Mouse (Mus musculus) left cerebral cortex, adult 2 months (tissue): ENCODE measurements at regions not wholly inside any gene's neighbourhood (a gene's known extent, or its start where the extent isn't known, plus 50 kb on each side); places are given as distances from the start of the nearest gene placed in this dataset.
"Not testable (repeated sequence)": the region's sequence is repeated elsewhere in the genome, so short reads cannot be mapped to it uniquely, and the experiment has no call there.

Experiments
- DNase-seq, 2 experiments: peaks; one replicate each; pipeline ENCODE4 v3.0.0; 2021 to 2022; ENCODE audit warnings: low spot score in 2 of 2, mixed read lengths in 1 of 2; ENCODE audit errors: extremely low spot score in 1 of 2
- H3K27ac ChIP-seq: fragments of 200-600 bp; 2 replicates; pipeline ENCODE4 v1.8.1; 2022
- H3K4me3 ChIP-seq: fragments of 200-600 bp; 2 replicates; pipeline ENCODE4 v1.8.1; 2022
- CTCF ChIP-seq: fragments of 200-600 bp; IDR thresholded peaks from 2 replicates; pipeline ENCODE4 v1.8.1; 2022; ENCODE audit warnings: antibody characterized with exemption, mild to moderate bottlenecking, moderate library complexity
- intact Hi-C: fragments of 180-260 bp; cut with DNase I; formaldehyde crosslinking; loops from one replicate; pipeline ENCODE4 v1.15.1; 2025

DNA sequence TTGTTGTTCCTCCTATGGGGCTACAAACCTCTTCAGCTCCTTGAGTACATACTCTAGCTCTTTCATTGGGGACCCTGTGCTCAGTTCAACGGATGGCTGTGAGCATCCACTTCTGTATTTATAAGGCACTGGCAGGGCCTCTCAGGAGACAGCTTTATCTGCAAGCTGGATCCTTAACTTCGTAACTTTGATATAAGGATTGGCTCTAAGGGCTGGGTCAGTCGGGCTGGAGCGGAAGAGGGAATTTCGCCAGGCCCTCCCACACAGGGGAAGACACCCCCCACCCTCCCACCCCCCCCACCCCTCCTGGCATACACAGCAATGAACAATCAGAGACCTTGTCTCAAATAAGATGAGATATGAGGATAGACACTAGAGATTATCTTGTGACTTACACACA lies 304.3 kb upstream of the Chordc1 start:
- no peak for TF ChIP-seq CTCF
- H3K4me3 ChIP-seq: no peak overlapping the region
- peak in 1 of 2 experiments; percentile 19 for DNase-seq
- intact Hi-C loops: no loop called here
- no peak overlapping the region for H3K27ac ChIP-seq

DNA sequence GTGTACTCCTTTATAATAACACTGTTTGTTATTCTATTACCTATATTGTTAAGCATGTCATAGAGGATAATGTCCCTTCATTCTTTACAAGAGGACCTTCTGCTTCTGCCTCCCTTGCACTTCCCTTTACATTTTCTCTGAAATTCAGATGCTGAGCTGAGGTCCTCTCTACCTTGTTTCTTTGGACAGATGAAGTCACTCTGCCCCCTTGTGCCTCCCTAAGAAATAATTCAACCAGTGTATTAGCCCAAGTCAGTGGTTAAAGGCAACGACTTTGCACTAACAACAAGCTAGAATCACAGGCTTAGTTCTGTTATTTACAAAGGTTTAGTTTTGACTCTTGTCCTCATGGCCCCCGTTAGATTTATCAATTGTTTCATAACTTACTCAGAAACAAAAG lies 289.4 kb upstream of the Chordc1 start:
- peak; percentile 52 for TF ChIP-seq CTCF
- Histone ChIP-seq H3K27ac (no peak overlapping the region), H3K4me3 (no peak overlapping the region)
- peak in 1 of 2 experiments; percentile 15 for DNase-seq
- intact Hi-C loops: no loop called here

DNA sequence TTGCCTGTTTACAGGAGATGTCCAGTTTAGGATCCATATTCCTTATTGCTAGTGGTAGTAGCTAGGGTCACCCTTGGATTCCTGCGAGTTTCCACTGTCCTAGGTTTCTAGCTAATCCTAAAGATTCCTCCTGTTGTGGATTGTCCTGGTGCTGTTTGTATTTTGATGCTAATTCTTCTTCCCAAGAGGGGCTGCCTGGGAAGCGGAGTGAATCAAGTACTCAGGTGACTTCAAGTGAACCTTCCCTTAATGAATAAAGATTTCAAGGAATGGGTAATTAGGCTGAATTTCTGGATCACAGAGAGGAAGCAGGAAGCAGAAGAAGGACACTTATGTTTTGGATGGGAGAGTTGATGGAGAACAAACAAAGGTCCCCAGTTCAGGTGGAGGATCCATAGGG lies 250.6 kb upstream of the Chordc1 start:
- no peak overlapping the region for H3K27ac ChIP-seq
- TF ChIP-seq CTCF: no peak
- no peak for DNase-seq
- H3K4me3 ChIP-seq: no peak overlapping the region
- intact Hi-C loops: no loop called here

DNA sequence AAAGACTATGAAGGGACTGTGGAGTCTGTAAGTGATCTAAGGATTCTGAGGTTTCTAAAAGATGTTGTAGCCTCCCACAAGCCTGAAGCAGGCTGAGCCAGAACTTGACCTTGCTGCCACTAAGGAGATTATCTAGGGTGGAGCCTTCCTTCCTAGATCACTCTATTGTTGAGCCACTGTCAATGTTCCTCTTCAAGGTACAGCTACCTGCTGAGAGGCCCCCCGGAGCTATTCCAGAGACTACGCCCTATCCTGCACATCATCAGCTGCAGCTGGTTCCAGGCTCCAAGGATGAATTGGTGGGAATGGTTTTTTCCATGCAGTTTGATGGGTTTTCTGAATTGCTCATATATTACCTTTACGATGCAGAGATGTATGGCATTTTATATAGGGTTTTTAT lies 249.3 kb upstream of the Chordc1 start:
- DNase-seq, H3K27ac ChIP-seq, H3K4me3 ChIP-seq, intact Hi-C loops: not testable (repeated sequence)

DNA sequence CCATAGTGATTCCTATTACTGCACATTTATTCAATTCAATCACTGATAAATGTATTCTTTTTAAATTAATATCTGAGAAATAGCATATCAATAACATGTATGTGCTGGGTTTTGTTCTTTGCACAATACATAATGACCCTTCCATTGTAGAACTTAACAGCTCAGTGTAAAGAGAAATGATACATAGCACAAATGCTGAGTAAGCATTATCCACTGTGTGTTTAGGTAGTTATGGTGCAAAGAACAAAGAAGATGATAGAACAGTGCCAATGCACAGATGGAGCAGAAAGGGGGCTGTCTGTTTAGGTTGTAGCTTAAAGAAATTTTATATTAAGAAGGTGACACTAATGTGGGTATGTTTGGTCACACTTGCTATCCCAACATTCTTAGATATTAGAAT lies 215.0 kb upstream of the Chordc1 start:
- intact Hi-C loops: no loop called here
- no peak for TF ChIP-seq CTCF
- no peak for DNase-seq
- Histone ChIP-seq H3K27ac (no peak overlapping the region), H3K4me3 (no peak overlapping the region)

DNA sequence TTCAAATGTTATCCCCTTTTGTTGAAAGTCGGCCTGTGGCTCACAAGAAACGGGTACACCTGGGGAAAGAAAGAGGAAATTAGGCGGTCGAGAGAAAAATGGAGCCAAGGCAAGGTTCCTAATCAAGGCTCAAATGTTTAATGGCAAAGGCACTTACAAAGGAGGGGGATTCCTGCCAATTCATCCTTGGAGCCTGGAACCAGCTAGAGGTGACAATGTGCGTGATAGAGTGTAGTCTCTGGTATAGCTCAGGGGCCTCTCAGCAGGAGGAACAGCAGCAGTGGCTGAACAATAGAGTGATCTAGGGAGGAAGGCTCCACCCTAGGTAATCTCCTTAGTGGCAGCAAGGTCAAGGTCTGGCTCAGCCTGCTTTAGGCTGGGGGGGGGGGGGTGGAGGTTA lies 213.5 kb upstream of the Chordc1 start:
- H3K4me3 ChIP-seq, H3K27ac ChIP-seq, intact Hi-C loops, DNase-seq: not testable (repeated sequence)

DNA sequence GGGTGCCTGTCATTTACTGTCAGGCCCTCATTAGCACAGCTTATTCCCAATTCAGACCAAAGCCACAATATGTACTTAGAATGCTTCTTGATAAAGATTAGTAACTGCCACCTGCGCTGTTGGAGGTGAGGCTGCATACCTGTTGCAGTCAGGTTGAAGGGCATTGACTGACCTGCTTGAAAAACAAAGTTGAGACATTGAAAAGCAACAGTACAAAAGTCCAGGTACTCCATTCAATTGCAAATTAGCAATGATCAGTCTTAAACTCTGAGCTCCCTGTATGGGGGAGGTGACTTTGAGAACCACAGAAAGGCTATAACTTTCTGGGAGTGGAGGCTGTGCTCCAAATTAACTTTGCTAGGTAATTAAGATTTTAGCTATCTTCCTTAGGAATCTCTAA lies 212.8 kb upstream of the Chordc1 start:
- H3K4me3 ChIP-seq, H3K27ac ChIP-seq, intact Hi-C loops, DNase-seq: not testable (repeated sequence)
